Mouse (Mus musculus): ENCODE data around the gene Rftn2. TPM values are rescaled to one million over a fixed set of nuclear protein-coding genes. Genes with fewer than 3 reads are reported as not detected.

Rftn2 gene
- polyA plus RNA-seq, 1 experiment: 0.95 TPM

GRCm38 (mm10) chr1:55236487-55236886, 9.9 kb upstream of the Rftn2 start:
- Histone ChIP-seq H3K27ac (ENCODE audit: control insufficient read depth, insufficient read depth, low read depth, low read length, poor library complexity) (no peak overlapping the region), H3K4me1 (ENCODE audit: control insufficient read depth, insufficient read depth, low read length) (no peaks in the 10 kb centered on the region; the same call in 1 of the 2 replicates), H3K4me3 (replicated peaks; ENCODE audit: control insufficient read depth, low read depth, low read length) (no peak overlapping the region)
- 20% methylated on average over 5 of the region's 5 CpGs for WGBS
- TF ChIP-seq CTCF (IDR thresholded peaks at IDR 0.05; ENCODE audit: control insufficient read depth, insufficient read depth, low read length): no peak
- TF ChIP-seq POLR2A (IDR thresholded peaks at IDR 0.05; ENCODE audit: borderline replicate concordance, control insufficient read depth, low read depth, low read length): no peak

GRCm38 (mm10) chr1:55234910-55235520, 8.4 kb upstream of the Rftn2 start:
- no peaks in the 10 kb centered on the region; the same call in 1 of the 2 replicates for H3K4me1 ChIP-seq (ENCODE audit: control insufficient read depth, insufficient read depth, low read length)
- WGBS: 75% methylated on average over 16 of the region's 16 CpGs
- H3K4me3 ChIP-seq (replicated peaks; ENCODE audit: control insufficient read depth, low read depth, low read length): no peak overlapping the region
- no peak overlapping the region for H3K27ac ChIP-seq (ENCODE audit: control insufficient read depth, insufficient read depth, low read depth, low read length, poor library complexity)
- no peak for TF ChIP-seq CTCF (IDR thresholded peaks at IDR 0.05; ENCODE audit: control insufficient read depth, insufficient read depth, low read length)
- TF ChIP-seq POLR2A (IDR thresholded peaks at IDR 0.05; ENCODE audit: borderline replicate concordance, control insufficient read depth, low read depth, low read length): no peak

- 85% methylated on average over 8 of the region's 8 CpGs for WGBS
- Histone ChIP-seq H3K27ac (ENCODE audit: control insufficient read depth, insufficient read depth, low read depth, low read length, poor library complexity) (no peak overlapping the region), H3K4me1 (ENCODE audit: control insufficient read depth, insufficient read depth, low read length) (no peaks in the 10 kb centered on the region), H3K4me3 (replicated peaks; ENCODE audit: control insufficient read depth, low read depth, low read length) (no peak overlapping the region)
- no peak for TF ChIP-seq POLR2A (IDR thresholded peaks at IDR 0.05; ENCODE audit: borderline replicate concordance, control insufficient read depth, low read depth, low read length)
Measured at GRCm38 (mm10) chr1:55228256-55228884, 1.8 kb upstream of the Rftn2 start.

- WGBS: 39% methylated on average over 1 of the region's 1 CpGs
- no peaks in the 10 kb centered on the region for H3K4me1 ChIP-seq (ENCODE audit: control insufficient read depth, insufficient read depth, low read length)
- no peak for TF ChIP-seq CTCF (IDR thresholded peaks at IDR 0.05; ENCODE audit: control insufficient read depth, insufficient read depth, low read length)
- TF ChIP-seq POLR2A (IDR thresholded peaks at IDR 0.05; ENCODE audit: borderline replicate concordance, control insufficient read depth, low read depth, low read length): no peak
- H3K4me3 ChIP-seq (replicated peaks; ENCODE audit: control insufficient read depth, low read depth, low read length): no peak overlapping the region
- H3K27ac ChIP-seq (ENCODE audit: control insufficient read depth, insufficient read depth, low read depth, low read length, poor library complexity): no peak overlapping the region
Measured at GRCm38 (mm10) chr1:55227376-55227775, 794 bp upstream of the Rftn2 start.

GRCm38 (mm10) chr1:55225398-55225797, 1.2 kb downstream of the Rftn2 start:
- no peak overlapping the region for H3K4me3 ChIP-seq (replicated peaks; ENCODE audit: control insufficient read depth, low read depth, low read length)
- H3K4me1 ChIP-seq (ENCODE audit: control insufficient read depth, insufficient read depth, low read length): no peaks in the 10 kb centered on the region
- WGBS: 62% methylated on average over 3 of the region's 3 CpGs
- H3K27ac ChIP-seq (ENCODE audit: control insufficient read depth, insufficient read depth, low read depth, low read length, poor library complexity): no peak overlapping the region
- TF ChIP-seq POLR2A (IDR thresholded peaks at IDR 0.05; ENCODE audit: borderline replicate concordance, control insufficient read depth, low read depth, low read length): no peak
- TF ChIP-seq CTCF (IDR thresholded peaks at IDR 0.05; ENCODE audit: control insufficient read depth, insufficient read depth, low read length): no peak

GRCm38 (mm10) chr1:55224111-55224510, 2.5 kb downstream of the Rftn2 start:
- H3K4me1 ChIP-seq (ENCODE audit: control insufficient read depth, insufficient read depth, low read length): no peaks in the 10 kb centered on the region
- TF ChIP-seq POLR2A (IDR thresholded peaks at IDR 0.05; ENCODE audit: borderline replicate concordance, control insufficient read depth, low read depth, low read length) (no peak), CTCF (IDR thresholded peaks at IDR 0.05; ENCODE audit: control insufficient read depth, insufficient read depth, low read length) (no peak)
- 63% methylated on average over 11 of the region's 11 CpGs for WGBS
- H3K4me3 ChIP-seq (replicated peaks; ENCODE audit: control insufficient read depth, low read depth, low read length): no peak overlapping the region
- no peak overlapping the region for H3K27ac ChIP-seq (ENCODE audit: control insufficient read depth, insufficient read depth, low read depth, low read length, poor library complexity)

GRCm38 (mm10) chr1:55223026-55223425, 3.6 kb downstream of the Rftn2 start:
- H3K27ac ChIP-seq (ENCODE audit: control insufficient read depth, insufficient read depth, low read depth, low read length, poor library complexity): no peak overlapping the region
- TF ChIP-seq POLR2A (IDR thresholded peaks at IDR 0.05; ENCODE audit: borderline replicate concordance, control insufficient read depth, low read depth, low read length) (no peak), CTCF (IDR thresholded peaks at IDR 0.05; ENCODE audit: control insufficient read depth, insufficient read depth, low read length) (no peak)
- WGBS: 82% methylated on average over 7 of the region's 7 CpGs
- H3K4me3 ChIP-seq (replicated peaks; ENCODE audit: control insufficient read depth, low read depth, low read length): no peak overlapping the region
- H3K4me1 ChIP-seq (ENCODE audit: control insufficient read depth, insufficient read depth, low read length): no peaks in the 10 kb centered on the region

GRCm38 (mm10) chr1:55221352-55221751, 5.2 kb downstream of the Rftn2 start:
- no peaks in the 10 kb centered on the region for H3K4me1 ChIP-seq (ENCODE audit: control insufficient read depth, insufficient read depth, low read length)
- no peak overlapping the region for H3K4me3 ChIP-seq (replicated peaks; ENCODE audit: control insufficient read depth, low read depth, low read length)
- H3K27ac ChIP-seq (ENCODE audit: control insufficient read depth, insufficient read depth, low read depth, low read length, poor library complexity): no peak overlapping the region
- 66% methylated on average over 4 of the region's 4 CpGs for WGBS
- TF ChIP-seq POLR2A (IDR thresholded peaks at IDR 0.05; ENCODE audit: borderline replicate concordance, control insufficient read depth, low read depth, low read length): no peak

All from bone marrow, adult 2 months (tissue).